Mouse (Mus musculus): ENCODE data around the gene Thrb. TPM values are rescaled to one million over a fixed set of nuclear protein-coding genes. Genes with fewer than 3 reads are reported as not detected.

Gene Thrb
- 31.4 TPM for polyA plus RNA-seq (2014; fragmentation: Illumina TruSeq; extraction: RNeasy Lipid Tissue Mini Kit (QIAGEN cat#74804); ENCODE audit: low read depth, low replicate concordance)

GRCm38 (mm10) chr14:17659686-17660328, at the start of gene Thrb:
Gene Thrb, plus strand, starts transcription at chr14:17660261.

Measured in liver, adult 10 weeks (tissue).